Mouse (Mus musculus) hindbrain, postnatal 0 days (tissue): ENCODE measurements at regions not wholly inside any gene's neighbourhood (a gene's known extent, or its start where the extent isn't known, plus 50 kb on each side); places are given as distances from the start of the nearest gene placed in this dataset.

Experiments
- ATAC-seq: fragments of 200-750 bp; cut with Nextera tagmentation; 2 replicates; pipeline ENCODE4 v1.8.0; 2017; ENCODE audit warnings: mild to moderate bottlenecking, moderate TSS enrichment, moderate library complexity
- DNase-seq: peaks from one replicate; pipeline ENCODE4 v3.0.0-alpha.2; 2015; ENCODE audit warnings: low spot score
- H3K27ac ChIP-seq: fragments of 300-500 bp; sonication (generic); 2 replicates; pipeline ENCODE4 v1.5.1; 2014; ENCODE audit warnings: mild to moderate bottlenecking
- H3K27me3 ChIP-seq: fragments of 300-500 bp; sonication (generic); 2 replicates; pipeline ENCODE4 v1.6.1; 2014; ENCODE audit warnings: low read length, mixed read lengths; ENCODE audit not compliant: insufficient read depth
- H3K36me3 ChIP-seq: fragments of 300-500 bp; sonication (generic); 2 replicates; pipeline ENCODE4 v1.6.1; 2014; ENCODE audit warnings: low read length, mixed read lengths; ENCODE audit not compliant: insufficient read depth
- H3K4me1 ChIP-seq: fragments of 300-500 bp; sonication (generic); 2 replicates; pipeline ENCODE4 v1.6.1; 2014; ENCODE audit warnings: antibody characterized with exemption, low read length, mixed read lengths; ENCODE audit not compliant: insufficient read depth
- H3K4me2 ChIP-seq: fragments of 300-500 bp; sonication (generic); 2 replicates; pipeline ENCODE4 v1.6.1; 2014; ENCODE audit warnings: low read depth, mild to moderate bottlenecking, low read length, moderate library complexity, mixed read lengths
- H3K4me3 ChIP-seq: fragments of 300-500 bp; sonication (generic); 2 replicates; pipeline ENCODE4 v1.5.1; 2014; ENCODE audit warnings: low read length
- H3K9ac ChIP-seq: fragments of 300-500 bp; sonication (generic); replicated peaks from 2 replicates; pipeline ENCODE4 v1.6.1; 2014; ENCODE audit warnings: mild to moderate bottlenecking, low read length, moderate library complexity, mixed read lengths
- H3K9me3 ChIP-seq: fragments of 300-500 bp; sonication (generic); 2 replicates; pipeline ENCODE4 v1.6.1; 2016; ENCODE audit warnings: low read length, mixed read lengths
- CTCF ChIP-seq: IDR thresholded peaks from 2 replicates; pipeline ENCODE4 v1.5.1; 2016; ENCODE audit warnings: antibody characterized with exemption, control low read depth, low read depth
- WGBS: fragments of 180-500 bp; shearing (Covaris S2); extraction: QIAGEN DNeasy Blood & Tissue Kit; methylation state at CpG from one replicate; pipeline ENCODE4 v1.1.7; 2014; 5-methylcytosine and 5-hydroxymethylcytosine counted together

DNA sequence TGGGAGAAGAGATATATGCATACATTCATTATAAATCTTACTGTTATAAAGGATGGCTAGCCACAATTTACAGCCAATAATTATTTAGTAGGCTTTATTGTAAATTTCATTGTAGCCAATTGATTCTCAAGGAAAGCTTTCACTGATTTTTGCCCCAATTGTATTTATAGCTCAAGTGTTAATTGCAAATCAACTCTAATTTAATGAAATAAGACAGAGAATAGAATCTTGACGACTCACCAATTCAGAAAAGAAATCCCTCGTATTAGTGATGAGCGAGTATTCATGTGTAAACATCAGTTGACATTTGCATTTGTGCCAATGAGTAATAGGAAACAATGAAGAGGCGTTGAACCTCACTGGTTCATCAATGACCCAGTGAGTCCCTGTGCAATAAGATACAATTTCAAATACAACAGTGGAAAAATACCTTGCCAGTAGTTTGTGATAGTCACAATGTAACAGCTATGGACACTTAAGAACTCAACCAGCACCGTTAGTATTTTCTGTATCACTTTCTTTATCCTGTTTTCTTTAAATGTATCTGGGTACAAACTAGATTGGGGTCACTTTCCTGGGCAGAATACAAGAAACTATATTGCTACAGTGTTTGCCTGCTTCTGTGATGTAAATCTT lies 124.6 kb upstream of the Cpsf6 start:
- Histone ChIP-seq H3K4me1 (no peaks in the 10 kb centered on the region), H3K9me3 (no peaks in the 10 kb centered on the region), H3K27ac (no peak overlapping the region), H3K4me2 (no peak overlapping the region), H3K4me3 (no peak overlapping the region), H3K27me3 (no peaks in the 10 kb centered on the region), H3K36me3 (no peaks in the 10 kb centered on the region), H3K9ac (no peak overlapping the region)
- WGBS, result 62% methylated on average over 5 of the region's 5 CpGs
- no peak for TF ChIP-seq CTCF
- DNase-seq (no peak), ATAC-seq (no peak)

DNA sequence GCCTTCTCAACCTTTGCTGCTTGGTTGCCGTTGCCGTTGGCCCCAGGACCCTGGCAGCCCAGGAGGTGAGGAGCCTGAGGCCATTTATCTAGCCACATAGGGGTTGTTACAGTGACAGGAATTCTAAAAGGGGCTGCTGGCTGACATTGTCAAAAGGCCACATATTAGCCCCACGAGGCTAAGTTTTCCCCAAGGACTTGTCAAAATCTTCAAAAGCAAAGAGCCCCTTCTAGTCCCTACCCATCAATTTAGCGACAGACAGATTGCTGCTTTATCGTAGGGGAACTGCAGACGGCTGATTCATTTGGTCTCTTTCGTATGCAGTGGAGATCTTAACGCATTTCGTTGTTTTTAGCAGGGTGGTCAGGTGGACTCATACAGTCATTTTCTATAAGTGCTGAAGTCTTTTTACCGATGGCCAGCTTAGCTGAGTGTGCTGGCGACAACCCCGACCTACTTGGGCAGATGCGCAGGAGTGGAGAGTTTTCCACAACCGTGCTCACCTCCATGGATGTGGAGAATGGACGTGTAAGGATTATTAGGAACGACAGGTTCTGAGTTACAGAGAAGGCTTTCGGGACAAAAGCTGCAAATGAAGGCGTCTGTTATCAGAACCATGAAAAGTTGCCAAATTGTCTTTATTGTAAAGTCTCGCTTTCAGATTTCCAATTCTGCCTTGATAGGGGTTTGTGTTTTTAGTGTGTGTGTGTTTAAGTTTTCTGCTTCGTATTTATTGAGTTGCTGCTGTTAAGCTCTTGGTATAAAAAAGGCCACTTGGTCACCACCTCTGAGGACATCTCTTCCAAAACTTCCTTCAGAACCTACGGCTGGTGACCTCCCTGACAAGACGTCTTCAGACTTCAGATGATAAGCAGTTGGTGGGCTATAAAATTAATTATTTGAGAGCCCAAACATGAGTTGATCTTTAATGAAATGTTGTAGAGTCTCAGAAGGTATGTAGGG lies 123.7 kb upstream of the Cpsf6 start:
- 75% methylated on average over 22 of the region's 22 CpGs for WGBS
- TF ChIP-seq CTCF, result no peak
- DNase-seq, result no peak

DNA sequence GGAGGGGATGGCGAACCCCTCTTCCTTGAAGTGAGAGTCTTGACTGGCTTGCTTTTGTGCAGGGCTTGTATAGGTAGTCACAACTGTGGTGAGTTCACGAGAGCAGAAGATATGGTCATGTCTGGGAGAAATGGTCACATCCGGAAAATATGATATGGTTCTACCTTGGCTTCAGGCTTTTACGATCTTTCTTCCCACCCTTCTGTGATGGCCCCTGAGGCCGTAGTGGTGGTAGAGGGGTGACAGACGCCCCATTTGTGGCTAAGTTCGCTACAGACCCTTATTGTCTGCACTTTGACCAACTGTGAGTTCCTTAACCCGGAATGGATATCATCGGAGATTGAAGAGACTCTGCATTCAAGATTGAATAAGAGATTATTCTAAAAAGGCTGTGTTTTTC lies 122.9 kb upstream of the Cpsf6 start:
- H3K4me3 ChIP-seq, result no peak overlapping the region
- ATAC-seq (no peak), DNase-seq (no peak)
- H3K9me3 ChIP-seq, result no peaks in the 10 kb centered on the region
- no peaks in the 10 kb centered on the region for H3K36me3 ChIP-seq
- no peaks in the 10 kb centered on the region for H3K4me1 ChIP-seq
- TF ChIP-seq CTCF, result no peak
- no peak overlapping the region for H3K4me2 ChIP-seq
- no peak overlapping the region for H3K9ac ChIP-seq
- WGBS, result 88% methylated on average over 9 of the region's 9 CpGs
- H3K27ac ChIP-seq, result no peak overlapping the region
- no peaks in the 10 kb centered on the region for H3K27me3 ChIP-seq

More for the DNA sequence above, 123.7 kb upstream of the Cpsf6 start:
- no peaks in the 10 kb centered on the region for H3K4me1 ChIP-seq
- no peak overlapping the region for H3K4me3 ChIP-seq
- no peak overlapping the region for H3K27ac ChIP-seq
- H3K9me3 ChIP-seq, result no peaks in the 10 kb centered on the region
- no peak overlapping the region for H3K4me2 ChIP-seq
- H3K36me3 ChIP-seq, result no peaks in the 10 kb centered on the region
- no peak for ATAC-seq
- no peaks in the 10 kb centered on the region for H3K27me3 ChIP-seq
- H3K9ac ChIP-seq, result no peak overlapping the region

DNA sequence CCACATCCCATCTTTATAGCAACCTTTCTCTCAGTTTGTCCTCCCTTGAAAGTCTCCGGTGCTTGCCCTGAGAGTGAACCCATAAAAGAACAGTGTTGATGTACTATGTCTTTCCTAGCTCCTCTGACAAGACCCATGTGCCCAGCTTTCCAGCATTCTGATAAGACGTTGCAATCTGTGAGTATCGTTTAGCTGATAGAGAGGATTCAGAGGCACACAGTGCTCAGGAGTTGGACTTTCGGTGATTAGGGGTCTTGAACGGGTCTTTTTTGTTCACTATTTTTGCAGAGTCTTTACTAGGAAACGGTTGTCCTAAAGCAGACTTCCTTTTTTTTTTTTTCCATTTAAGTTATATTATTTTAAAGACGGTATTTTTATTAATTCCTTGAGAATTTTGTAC lies 122.3 kb upstream of the Cpsf6 start:
- 93% methylated on average over 7 of the region's 7 CpGs for WGBS
- no peak overlapping the region for H3K9ac ChIP-seq
- no peak for TF ChIP-seq CTCF
- ATAC-seq (no peak), DNase-seq (no peak)
- H3K4me3 ChIP-seq, result no peak overlapping the region
- no peaks in the 10 kb centered on the region for H3K9me3 ChIP-seq
- H3K36me3 ChIP-seq, result no peaks in the 10 kb centered on the region
- H3K27me3 ChIP-seq, result no peaks in the 10 kb centered on the region
- no peak overlapping the region for H3K4me2 ChIP-seq
- H3K4me1 ChIP-seq, result no peaks in the 10 kb centered on the region
- no peak overlapping the region for H3K27ac ChIP-seq

DNA sequence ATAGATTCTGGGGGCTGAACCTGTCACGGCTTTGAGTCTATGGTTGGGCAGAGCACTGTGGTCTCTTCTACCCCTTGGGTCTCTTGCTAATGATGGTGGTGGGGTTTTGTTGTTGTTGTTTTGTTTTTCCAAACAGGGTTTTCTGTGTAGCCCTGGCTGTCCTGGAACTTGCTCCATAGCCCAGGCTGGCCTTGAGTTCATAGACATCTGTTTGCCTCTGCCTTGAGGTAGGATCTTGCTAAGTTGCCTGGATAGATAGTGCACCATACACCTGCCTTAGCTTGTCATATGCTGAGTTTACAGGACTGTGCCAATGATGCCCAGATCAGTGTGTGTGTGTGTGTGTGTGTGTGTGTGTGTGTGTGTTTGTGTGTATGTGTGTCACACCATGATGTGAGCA lies 121.6 kb upstream of the Cpsf6 start:
- 92% methylated on average over 1 of the region's 1 CpGs for WGBS
- TF ChIP-seq CTCF, result no peak
- H3K27ac ChIP-seq, result no peak overlapping the region
- no peaks in the 10 kb centered on the region for H3K9me3 ChIP-seq
- no peaks in the 10 kb centered on the region for H3K4me1 ChIP-seq
- H3K36me3 ChIP-seq, result no peaks in the 10 kb centered on the region
- ATAC-seq (no peak), DNase-seq (no peak)
- H3K27me3 ChIP-seq, result no peaks in the 10 kb centered on the region
- H3K4me3 ChIP-seq, result no peak overlapping the region
- H3K4me2 ChIP-seq, result no peak overlapping the region
- H3K9ac ChIP-seq, result no peak overlapping the region

DNA sequence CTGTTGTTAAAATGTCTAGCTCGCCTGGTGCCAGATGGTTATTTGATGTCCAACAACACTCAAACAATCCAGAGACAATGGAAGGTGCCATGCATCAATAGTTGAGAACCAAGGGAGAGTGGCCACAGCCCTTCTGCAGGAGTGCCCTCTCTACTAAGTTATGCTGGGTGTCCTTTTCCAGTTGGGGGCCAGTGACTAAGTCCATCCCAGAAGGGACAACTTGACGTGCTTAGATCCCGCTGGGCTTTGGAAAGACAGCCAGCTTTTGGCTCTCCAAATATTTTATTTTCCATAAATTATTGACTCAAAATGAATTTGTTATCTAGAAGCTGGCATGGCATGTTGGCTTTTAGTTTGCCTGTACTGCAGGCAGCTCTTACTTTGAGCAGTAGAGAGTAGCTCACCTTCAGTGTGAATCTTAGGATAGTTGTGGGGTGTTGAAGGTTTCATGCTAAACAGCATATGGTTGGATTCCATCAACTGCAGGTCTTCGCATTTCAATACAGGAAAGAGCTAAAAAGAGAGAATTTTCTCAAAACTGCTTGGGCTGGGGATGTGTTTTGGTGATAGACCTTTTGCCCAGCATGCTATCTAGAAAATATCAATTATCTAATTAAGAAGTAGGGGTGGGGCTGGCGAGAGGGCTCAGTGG lies 120.8 kb upstream of the Cpsf6 start:
- no peak for TF ChIP-seq CTCF
- Histone ChIP-seq H3K4me3 (no peak overlapping the region), H3K4me1 (no peaks in the 10 kb centered on the region), H3K36me3 (no peaks in the 10 kb centered on the region), H3K4me2 (no peak overlapping the region), H3K9me3 (no peaks in the 10 kb centered on the region), H3K27ac (no peak overlapping the region), H3K9ac (no peak overlapping the region), H3K27me3 (no peaks in the 10 kb centered on the region)
- 75% methylated on average over 5 of the region's 5 CpGs for WGBS
- ATAC-seq (no peak), DNase-seq (no peak)
